Mouse (Mus musculus): ENCODE results near the gene Fkbp9.

The Fkbp9 gene

DNA sequence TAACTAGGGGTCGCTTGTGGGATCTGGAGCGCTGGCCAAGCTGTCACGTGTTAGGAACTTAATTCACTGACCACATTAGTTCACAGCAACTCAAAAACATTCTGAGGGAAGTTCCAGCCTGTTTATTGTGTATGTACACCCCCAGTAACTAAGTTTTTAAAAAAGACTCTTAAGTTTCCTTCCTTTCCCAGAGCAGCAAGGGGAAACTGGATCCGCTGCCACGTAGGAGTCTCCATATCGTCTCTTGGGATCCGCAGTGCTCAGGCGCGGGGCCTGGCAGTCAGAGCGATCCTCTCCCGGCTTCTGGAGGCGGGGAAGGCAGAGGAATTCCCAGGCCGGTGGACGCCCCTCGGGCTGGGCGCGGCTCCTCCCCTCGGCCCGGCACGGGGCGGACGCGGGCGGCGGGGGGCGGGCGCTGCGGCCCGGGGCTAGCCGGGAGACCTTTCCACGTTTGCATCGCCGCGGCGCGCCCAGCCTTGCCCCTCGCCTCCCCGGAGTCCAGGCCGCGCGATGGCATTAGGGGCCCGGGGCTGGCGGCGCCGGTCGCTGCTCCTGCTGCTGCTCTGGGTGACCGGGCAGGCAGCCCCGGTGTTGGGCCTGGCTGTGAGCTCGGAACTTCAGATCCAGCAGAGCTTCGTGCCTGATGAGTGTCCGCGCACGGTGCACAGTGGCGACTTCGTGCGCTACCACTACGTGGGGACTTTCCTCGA lies at the start of gene Fkbp9:
Gene Fkbp9, plus strand, starts transcription at position 363 of the 710 bp plus-strand sequence.
- TF ChIP-seq CTCF (conservative IDR thresholded peaks at IDR 0.05; ENCODE audit: low read length) (no peak), POU5F1 (IDR thresholded peaks at IDR 0.05; ENCODE audit: borderline replicate concordance, low read length) (no peak), NANOG (IDR thresholded peaks at IDR 0.05; ENCODE audit: borderline replicate concordance, low read length) (no peak)
- Histone ChIP-seq H3K4me3 (replicated peaks; ENCODE audit: low read length) (peak within 1 kb of the TSS; percentile 89), H3K27me3 (ENCODE audit: insufficient read depth, low read length) (0 out of 2 replicates have a peak, but pooled peaks cover 9% of the 10 kb centered on the region), H3K9me3 (ENCODE audit: low read length) (peaks cover 3% of the 10 kb centered on the region; the same call in 1 of the 2 replicates), H3K36me3 (ENCODE audit: insufficient read depth, low read length) (peaks cover 27% of the 10 kb centered on the region), H3K4me1 (replicated peaks; ENCODE audit: low read depth, low read length) (peaks cover 36% of the 10 kb centered on the region)

- TF ChIP-seq CTCF (conservative IDR thresholded peaks at IDR 0.05; ENCODE audit: low read length) (no peak), POU5F1 (IDR thresholded peaks at IDR 0.05; ENCODE audit: borderline replicate concordance, low read length) (no peak), NANOG (IDR thresholded peaks at IDR 0.05; ENCODE audit: borderline replicate concordance, low read length) (no peak)
- H3K4me1 ChIP-seq (replicated peaks; ENCODE audit: low read depth, low read length), result peaks cover 62% of the 10 kb centered on the region
- H3K9me3 ChIP-seq (ENCODE audit: low read length), result no peaks in the 10 kb centered on the region
- peaks cover 76% of the 10 kb centered on the region for H3K36me3 ChIP-seq (ENCODE audit: insufficient read depth, low read length)
- H3K27me3 ChIP-seq (ENCODE audit: insufficient read depth, low read length), result no peaks in the 10 kb centered on the region
- H3K4me3 ChIP-seq (replicated peaks; ENCODE audit: low read length), result no peak overlapping the region
Measured at GRCm38 (mm10) chr6:56783561-56784272, 48.1 kb upstream of the Fkbp9 start.

DNA sequence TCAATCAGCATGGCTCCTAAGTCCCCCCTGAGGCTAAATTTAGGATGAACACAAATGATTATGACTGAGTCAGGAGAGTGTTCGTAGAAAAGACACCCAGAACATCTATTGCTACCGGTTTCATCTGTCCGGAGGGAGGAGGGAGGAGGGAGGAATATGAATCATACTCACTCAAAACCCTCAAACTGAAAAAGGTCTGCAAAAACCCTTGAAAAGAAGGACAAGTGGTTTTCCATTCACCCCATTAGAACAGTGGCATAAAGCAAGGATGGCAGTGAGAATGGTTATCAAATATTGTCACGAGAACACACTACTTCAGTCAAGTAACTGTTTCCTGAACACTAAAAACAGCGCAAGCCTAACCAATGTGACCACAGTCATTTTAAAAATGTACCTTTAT lies 46.8 kb upstream of the Fkbp9 start:
- no peak overlapping the region for H3K4me3 ChIP-seq (replicated peaks; ENCODE audit: low read length)
- peaks cover 58% of the 10 kb centered on the region for H3K4me1 ChIP-seq (replicated peaks; ENCODE audit: low read depth, low read length)
- peaks cover 71% of the 10 kb centered on the region for H3K36me3 ChIP-seq (ENCODE audit: insufficient read depth, low read length)
- H3K27me3 ChIP-seq (ENCODE audit: insufficient read depth, low read length), result no peaks in the 10 kb centered on the region
- no peaks in the 10 kb centered on the region for H3K9me3 ChIP-seq (ENCODE audit: low read length)
- no peak for TF ChIP-seq CTCF (conservative IDR thresholded peaks at IDR 0.05; ENCODE audit: low read length)

- TF ChIP-seq NANOG (IDR thresholded peaks at IDR 0.05; ENCODE audit: borderline replicate concordance, low read length) (no peak), CTCF (conservative IDR thresholded peaks at IDR 0.05; ENCODE audit: low read length) (no peak), POU5F1 (IDR thresholded peaks at IDR 0.05; ENCODE audit: borderline replicate concordance, low read length) (no peak)
- H3K27me3 ChIP-seq (ENCODE audit: insufficient read depth, low read length), result no peaks in the 10 kb centered on the region
- no peak overlapping the region for H3K4me3 ChIP-seq (replicated peaks; ENCODE audit: low read length)
- peaks cover 62% of the 10 kb centered on the region for H3K4me1 ChIP-seq (replicated peaks; ENCODE audit: low read depth, low read length)
- H3K9me3 ChIP-seq (ENCODE audit: low read length), result no peaks in the 10 kb centered on the region
- peaks cover 54% of the 10 kb centered on the region for H3K36me3 ChIP-seq (ENCODE audit: insufficient read depth, low read length)
Measured at GRCm38 (mm10) chr6:56787668-56788067, 44.2 kb upstream of the Fkbp9 start.

- Histone ChIP-seq H3K9me3 (ENCODE audit: low read length) (no peaks in the 10 kb centered on the region), H3K36me3 (ENCODE audit: insufficient read depth, low read length) (peaks cover 43% of the 10 kb centered on the region), H3K27me3 (ENCODE audit: insufficient read depth, low read length) (no peaks in the 10 kb centered on the region), H3K4me3 (replicated peaks; ENCODE audit: low read length) (no peak overlapping the region), H3K4me1 (replicated peaks; ENCODE audit: low read depth, low read length) (peaks cover 66% of the 10 kb centered on the region)
- no peak for TF ChIP-seq POU5F1 (IDR thresholded peaks at IDR 0.05; ENCODE audit: borderline replicate concordance, low read length)
- TF ChIP-seq NANOG (IDR thresholded peaks at IDR 0.05; ENCODE audit: borderline replicate concordance, low read length), result no peak
- TF ChIP-seq CTCF (conservative IDR thresholded peaks at IDR 0.05; ENCODE audit: low read length), result no peak
Measured at GRCm38 (mm10) chr6:56789336-56789735, 42.5 kb upstream of the Fkbp9 start.

GRCm38 (mm10) chr6:56794834-56795233 lies 37.0 kb upstream of the Fkbp9 start:
- peak overlapping the region; percentile 88; the same call in 1 of the 2 replicates for H3K4me3 ChIP-seq (replicated peaks; ENCODE audit: low read length)
- H3K4me1 ChIP-seq (replicated peaks; ENCODE audit: low read depth, low read length), result peaks cover 61% of the 10 kb centered on the region
- no peaks in the 10 kb centered on the region for H3K9me3 ChIP-seq (ENCODE audit: low read length)
- TF ChIP-seq NANOG (IDR thresholded peaks at IDR 0.05; ENCODE audit: borderline replicate concordance, low read length), result no peak
- TF ChIP-seq CTCF (conservative IDR thresholded peaks at IDR 0.05; ENCODE audit: low read length), result no peak
- no peak for TF ChIP-seq POU5F1 (IDR thresholded peaks at IDR 0.05; ENCODE audit: borderline replicate concordance, low read length)
- peaks cover 7% of the 10 kb centered on the region; the same call in 1 of the 2 replicates for H3K36me3 ChIP-seq (ENCODE audit: insufficient read depth, low read length)
- H3K27me3 ChIP-seq (ENCODE audit: insufficient read depth, low read length), result no peaks in the 10 kb centered on the region

DNA sequence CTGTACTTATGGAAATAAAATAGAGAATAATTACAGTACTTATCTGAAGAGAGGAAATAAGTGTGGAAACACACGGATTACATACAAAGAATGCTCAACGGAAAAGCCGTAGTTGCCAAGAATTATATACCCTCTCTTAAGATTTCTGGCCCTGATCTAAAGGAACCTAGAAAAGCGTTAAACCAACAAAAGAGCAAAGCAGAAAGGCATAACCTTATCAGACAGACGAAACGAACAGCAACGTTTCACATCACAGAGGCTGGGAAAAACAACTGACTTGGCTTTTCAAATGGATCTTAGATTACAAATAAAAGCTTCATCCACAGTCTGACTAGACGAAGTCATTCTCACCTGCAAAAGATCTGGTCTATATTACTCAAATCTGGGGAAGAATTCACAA lies 35.6 kb upstream of the Fkbp9 start:
- H3K4me3 ChIP-seq (replicated peaks; ENCODE audit: low read length), result peak overlapping the region; percentile 88
- H3K4me1 ChIP-seq (replicated peaks; ENCODE audit: low read depth, low read length), result peaks cover 53% of the 10 kb centered on the region
- H3K9me3 ChIP-seq (ENCODE audit: low read length), result no peaks in the 10 kb centered on the region
- H3K27me3 ChIP-seq (ENCODE audit: insufficient read depth, low read length), result 0 out of 2 replicates have a peak, but pooled peaks cover 2% of the 10 kb centered on the region
- peaks cover 7% of the 10 kb centered on the region; the same call in 1 of the 2 replicates for H3K36me3 ChIP-seq (ENCODE audit: insufficient read depth, low read length)
- TF ChIP-seq NANOG (IDR thresholded peaks at IDR 0.05; ENCODE audit: borderline replicate concordance, low read length) (no peak), POU5F1 (IDR thresholded peaks at IDR 0.05; ENCODE audit: borderline replicate concordance, low read length) (no peak), CTCF (conservative IDR thresholded peaks at IDR 0.05; ENCODE audit: low read length) (no peak)

DNA sequence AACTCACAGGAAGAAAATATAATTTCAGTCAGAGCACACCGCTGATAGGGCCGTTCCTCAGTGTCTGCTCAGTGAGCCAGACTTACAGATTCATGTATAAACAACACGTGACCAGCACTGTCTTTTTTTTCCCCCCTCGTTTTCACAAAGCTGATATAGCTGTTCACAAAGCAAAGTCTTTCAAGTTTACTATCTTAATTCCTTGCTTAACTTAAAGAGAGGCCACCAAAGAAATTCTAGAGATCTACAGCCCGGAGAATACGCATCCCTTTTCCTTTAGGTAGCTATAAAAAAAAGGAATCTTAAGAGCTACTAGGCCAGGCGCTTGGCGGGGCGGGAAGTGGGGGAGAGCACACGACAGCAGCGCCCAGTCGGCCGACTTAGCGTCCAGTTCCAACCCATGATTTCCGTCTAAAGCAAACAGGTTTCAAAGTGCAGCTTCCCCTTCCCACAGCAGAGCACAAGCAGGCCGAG lies 35.2 kb upstream of the Fkbp9 start:
- Histone ChIP-seq H3K4me3 (replicated peaks; ENCODE audit: low read length) (peak overlapping the region; percentile 88), H3K9me3 (ENCODE audit: low read length) (no peaks in the 10 kb centered on the region), H3K4me1 (replicated peaks; ENCODE audit: low read depth, low read length) (peaks cover 52% of the 10 kb centered on the region), H3K27me3 (ENCODE audit: insufficient read depth, low read length) (0 out of 2 replicates have a peak, but pooled peaks cover 4% of the 10 kb centered on the region), H3K36me3 (ENCODE audit: insufficient read depth, low read length) (peaks cover 7% of the 10 kb centered on the region; the same call in 1 of the 2 replicates)
- no peak for TF ChIP-seq CTCF (conservative IDR thresholded peaks at IDR 0.05; ENCODE audit: low read length)
- TF ChIP-seq POU5F1 (IDR thresholded peaks at IDR 0.05; ENCODE audit: borderline replicate concordance, low read length), result no peak
- no peak for TF ChIP-seq NANOG (IDR thresholded peaks at IDR 0.05; ENCODE audit: borderline replicate concordance, low read length)

Measured in E14TG2a.4 (cell line).